Mouse (Mus musculus) olfactory bulb, adult 2 months (tissue): Measurements from ENCODE around the gene Ikzf1. TPM values are rescaled to one million over a fixed set of nuclear protein-coding genes. Genes with fewer than 3 reads are reported as not detected.
A peak's percentile ranks its signal among the peaks of the same experiment; 100 is the strongest.

Experiments
- H3K27ac ChIP-seq: fragments of 200-500 bp; 2 replicates; pipeline ENCODE4 v1.5.1; 2012; ENCODE audit warnings: low read depth, low read length; ENCODE audit not compliant: insufficient read depth
- H3K4me1 ChIP-seq: fragments of 200-500 bp; 2 replicates; pipeline ENCODE4 v1.6.1; 2012; ENCODE audit warnings: low read length; ENCODE audit not compliant: control insufficient read depth, insufficient read depth
- H3K4me3 ChIP-seq: fragments of 200-500 bp; 2 replicates; pipeline ENCODE4 v1.5.1; 2012; ENCODE audit warnings: mild to moderate bottlenecking, low read depth, low read length, moderate library complexity; ENCODE audit not compliant: insufficient read depth
- CTCF ChIP-seq: fragments of 200-500 bp; IDR thresholded peaks from 2 replicates; pipeline ENCODE4 v1.5.1; 2012; ENCODE audit warnings: low read depth, mild to moderate bottlenecking, low read length, moderate library complexity; ENCODE audit not compliant: insufficient read depth
- POLR2A ChIP-seq: fragments of 200-500 bp; IDR thresholded peaks from 2 replicates; pipeline ENCODE4 v1.6.1; 2012; ENCODE audit warnings: mild to moderate bottlenecking, low read depth, low read length, moderate library complexity; ENCODE audit not compliant: insufficient read depth
- WGBS: fragments of 180-500 bp; shearing (Covaris S2); methylation state at CpG from one replicate; pipeline ENCODE4 v1.1.7; 2018; 5-methylcytosine and 5-hydroxymethylcytosine counted together
- polyA plus RNA-seq: library from polyadenylated mRNA; stranded (reverse); fragments of >200 nt; gene quantifications from 2 replicates; pipeline ENCODE4 v1.2.4, GENCODE M21; 2012; ENCODE audit warnings: low replicate concordance; ENCODE audit not compliant: missing spikeins, insufficient read depth, insufficient read length

Ikzf1 gene
- polyA plus RNA-seq, 1 experiment: 59.5 TPM

DNA sequence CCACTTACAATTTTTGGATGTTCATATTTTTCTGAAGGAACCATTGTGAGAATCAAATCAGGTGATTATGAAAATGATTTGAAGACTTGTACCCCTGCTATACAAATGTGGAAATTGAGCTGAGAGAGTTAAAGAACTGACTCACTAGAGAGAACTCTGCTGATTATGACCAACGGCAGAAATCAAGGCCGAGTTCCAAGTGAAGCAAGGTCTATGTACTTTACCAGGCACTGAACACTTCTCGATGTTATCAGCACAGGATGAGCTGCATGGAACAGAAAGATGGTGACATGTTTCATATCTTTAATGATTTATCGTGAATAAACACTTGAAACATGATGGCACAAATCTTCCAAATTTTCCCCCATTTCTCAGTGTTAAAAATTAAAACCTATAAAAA is 121.1 kb downstream of the Ikzf1 start:
- no peak overlapping the region for H3K4me3 ChIP-seq
- WGBS: 87% methylated on average over 4 of the region's 4 CpGs
- TF ChIP-seq CTCF (no peak), POLR2A (no peak)
- no peak overlapping the region for H3K27ac ChIP-seq
- no peaks in the 10 kb centered on the region for H3K4me1 ChIP-seq

DNA sequence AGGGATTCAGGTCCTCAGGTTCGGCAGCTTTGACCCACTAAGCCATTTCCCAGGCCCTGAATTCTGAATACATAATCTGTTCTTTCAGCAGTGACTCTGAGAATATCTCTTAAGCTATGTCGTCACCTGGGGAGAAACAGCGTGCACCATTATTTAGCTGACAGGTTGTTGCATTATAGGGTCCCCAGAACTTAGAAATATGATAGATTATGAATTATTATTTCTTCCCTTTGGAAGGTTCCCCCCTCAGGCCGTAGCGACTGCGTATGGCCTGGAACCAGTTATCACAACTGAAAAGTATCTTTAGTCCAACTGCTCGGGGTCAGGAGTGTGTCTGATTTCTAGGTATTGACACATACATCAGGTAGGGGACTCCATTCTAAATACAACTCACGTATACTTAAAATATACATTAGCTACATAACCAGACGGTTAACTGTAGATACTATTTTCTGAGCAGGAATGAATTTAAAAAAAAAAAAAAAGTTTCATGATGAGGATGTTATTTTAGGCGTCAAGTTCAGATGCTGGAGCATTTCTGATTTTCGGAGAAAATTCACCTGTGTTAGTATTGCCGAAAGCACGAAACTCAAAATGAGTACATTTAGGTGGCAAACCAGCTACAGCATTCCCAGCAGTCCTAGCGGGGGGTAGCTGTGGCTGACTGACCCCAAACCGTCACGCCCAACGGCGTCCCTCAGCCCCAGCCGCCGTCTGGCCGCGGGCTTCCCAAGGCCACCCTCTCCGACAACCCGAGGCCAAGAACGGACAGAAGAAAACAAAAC is 123.4 kb downstream of the Ikzf1 start:
- H3K27ac ChIP-seq: no peak overlapping the region
- peak overlapping the region; percentile 64 for H3K4me3 ChIP-seq
- WGBS: 4% methylated on average over 25 of the region's 25 CpGs

DNA sequence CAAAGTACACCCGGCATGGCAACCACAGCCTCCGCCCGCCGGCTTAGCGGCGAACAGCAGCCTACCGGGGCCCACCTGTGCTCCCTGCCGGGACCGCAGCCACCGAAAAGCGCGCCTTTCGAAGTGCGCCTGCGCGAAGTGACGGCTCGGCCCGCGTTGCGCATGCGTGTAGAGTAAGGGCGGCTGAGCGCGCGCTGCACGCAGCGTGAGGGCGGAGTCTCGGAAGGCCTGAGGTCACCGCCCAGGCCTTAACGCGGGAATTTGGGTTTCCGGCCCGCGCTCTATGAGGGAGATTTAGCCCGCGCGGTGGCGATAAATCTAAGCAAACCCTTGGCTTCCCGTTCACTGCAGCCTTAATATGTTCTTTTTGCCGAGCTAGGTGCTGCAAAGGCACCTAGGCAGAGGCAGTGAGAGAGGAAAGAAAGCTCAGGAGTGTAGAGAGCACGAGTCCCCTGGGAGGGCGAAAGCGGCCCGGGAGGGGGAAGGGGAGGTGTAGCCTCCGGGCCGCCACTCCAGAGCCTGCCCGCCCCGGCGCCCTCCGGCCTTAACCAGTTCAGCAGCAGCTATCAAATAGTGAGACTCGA is 124.1 kb downstream of the Ikzf1 start, which contains the start of gene Fignl1:
TSS of gene Fignl1 (minus strand) at position 143 of the 584 bp plus-strand sequence.
- WGBS: under 1% methylated on average over 53 of the region's 53 CpGs
- Histone ChIP-seq H3K4me3 (peak within 1 kb of the TSS; percentile 64), H3K4me1 (no peaks in the 10 kb centered on the region), H3K27ac (0 out of 2 replicates have a peak within 1 kb of the TSS, but pooled peaks have one; percentile 47)
- TF ChIP-seq POLR2A (0 out of 2 replicates have a peak, but pooled peaks have one; percentile 36), CTCF (no peak)

More for the DNA sequence above, 123.4 kb downstream of the Ikzf1 start:
- TF ChIP-seq POLR2A (no peak), CTCF (peak; percentile 31; the same call in 1 of the 2 replicates)
- no peaks in the 10 kb centered on the region for H3K4me1 ChIP-seq

DNA sequence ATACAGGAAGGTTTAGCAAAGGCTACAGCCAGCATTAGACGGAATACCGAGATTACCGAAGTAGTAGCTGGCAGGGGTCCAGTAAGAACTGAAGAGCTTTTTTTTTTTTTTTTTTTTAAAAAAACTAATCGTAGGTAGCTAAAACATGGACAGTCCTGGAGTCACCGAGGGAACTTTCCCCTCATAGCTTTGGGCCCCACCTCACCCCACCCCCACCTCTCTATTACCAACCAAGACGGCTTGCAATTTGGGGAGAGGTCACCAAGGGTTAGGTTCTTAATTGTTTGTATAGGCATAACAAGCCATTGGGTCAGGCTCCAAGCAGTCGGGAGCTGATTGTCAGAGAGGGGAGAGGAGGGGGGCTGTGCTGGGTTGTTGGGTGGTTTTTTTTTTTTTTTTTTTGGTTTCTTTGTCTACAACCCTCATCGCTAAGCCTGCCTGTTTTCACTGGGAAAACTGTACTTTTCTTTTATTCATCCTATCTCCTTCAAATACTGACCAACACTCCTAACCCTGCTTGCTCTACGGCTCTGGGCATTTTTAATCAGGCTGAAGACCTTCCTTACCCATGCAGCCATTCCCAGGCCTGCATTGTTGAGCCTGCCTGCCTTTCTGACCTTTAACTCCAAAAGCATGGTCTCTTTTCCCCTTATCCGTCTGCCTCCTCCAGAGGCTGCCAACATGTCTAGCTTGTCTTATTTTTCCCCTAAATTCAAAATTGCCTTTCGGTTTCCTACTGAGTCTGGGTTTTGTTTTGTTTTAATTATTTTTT is 124.8 kb downstream of the Ikzf1 start:
- no peak overlapping the region for H3K27ac ChIP-seq
- WGBS: 11% methylated on average over 11 of the region's 11 CpGs
- no peak for TF ChIP-seq CTCF
- no peak for TF ChIP-seq POLR2A
- peak overlapping the region; percentile 64 for H3K4me3 ChIP-seq
- H3K4me1 ChIP-seq: no peaks in the 10 kb centered on the region

DNA sequence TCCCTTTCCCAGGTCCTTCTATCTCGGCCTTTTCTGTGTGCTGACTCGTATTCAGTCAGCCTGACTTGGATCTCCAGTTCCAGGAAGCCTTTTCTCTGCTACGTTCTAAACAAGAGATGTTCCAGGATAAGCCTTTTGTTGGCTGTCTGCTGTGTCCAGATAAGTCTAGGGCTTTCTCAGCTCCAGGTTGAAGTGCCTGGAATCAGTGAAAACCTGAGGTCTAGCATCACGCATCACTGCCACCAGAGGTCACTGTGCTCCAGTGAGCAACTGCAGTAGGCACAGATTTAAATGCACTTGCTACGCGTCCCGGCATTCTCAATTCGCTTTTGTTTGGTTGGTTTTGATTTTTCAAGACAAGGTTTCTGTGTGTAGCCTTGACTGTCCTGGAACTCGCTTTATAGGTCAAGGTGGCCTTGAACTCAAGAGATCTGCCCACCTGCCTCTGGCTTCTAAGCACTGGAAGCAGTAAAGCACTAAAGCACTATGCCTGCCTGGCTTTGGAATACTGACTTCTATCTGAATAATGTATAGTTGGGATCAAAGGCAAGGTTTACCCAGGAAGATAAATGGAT is 127.2 kb downstream of the Ikzf1 start:
- Histone ChIP-seq H3K27ac (no peak overlapping the region), H3K4me3 (no peak overlapping the region), H3K4me1 (no peaks in the 10 kb centered on the region)
- TF ChIP-seq CTCF (peak; percentile 46), POLR2A (no peak)
- 26% methylated on average over 9 of the region's 9 CpGs for whole genome bisulfite sequencing

DNA sequence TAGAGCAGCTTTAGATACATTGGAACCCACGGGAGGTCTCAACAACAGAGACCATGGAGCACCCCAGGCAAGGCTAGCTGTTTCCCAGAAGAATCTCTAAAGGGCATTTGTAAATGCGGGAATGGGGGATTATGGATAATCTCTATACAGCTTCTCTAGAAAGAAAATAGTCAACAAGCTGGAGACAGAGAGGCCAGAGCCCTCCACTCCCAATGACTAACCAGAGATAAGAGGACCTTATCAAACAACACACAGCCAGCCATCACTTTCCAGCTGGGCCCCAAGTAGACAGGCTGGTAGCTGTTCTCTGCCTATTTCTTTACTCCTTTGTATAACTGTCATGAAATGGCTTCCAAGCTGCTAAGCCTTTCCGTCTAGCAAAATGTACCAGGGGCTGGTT is 130.9 kb downstream of the Ikzf1 start:
- TF ChIP-seq POLR2A: no peak
- no peak for TF ChIP-seq CTCF
- WGBS: 70% methylated on average over 3 of the region's 3 CpGs
- H3K4me3 ChIP-seq: no peak overlapping the region
- no peaks in the 10 kb centered on the region for H3K4me1 ChIP-seq
- H3K27ac ChIP-seq: no peak overlapping the region

DNA sequence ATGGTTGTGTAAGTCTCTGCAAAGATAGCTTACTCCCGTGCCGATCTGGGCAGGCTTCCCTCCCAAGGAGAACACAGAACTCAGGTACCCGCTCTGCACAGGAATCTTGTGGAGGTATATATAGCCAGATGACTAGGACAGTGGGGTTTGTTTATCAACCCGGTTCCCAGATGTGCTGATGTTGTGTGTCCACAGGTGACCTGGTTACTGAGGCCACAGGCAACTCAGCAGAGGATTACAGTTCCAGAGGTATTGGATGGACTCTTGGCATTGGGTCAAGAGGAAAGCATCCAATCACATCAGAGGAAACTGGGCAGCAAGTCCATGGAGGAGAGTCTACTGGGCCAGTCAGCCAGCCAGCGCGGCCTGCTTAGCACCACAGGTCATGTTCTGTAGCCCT is 134.0 kb downstream of the Ikzf1 start:
- Histone ChIP-seq H3K4me3 (no peak overlapping the region), H3K27ac (no peak overlapping the region), H3K4me1 (no peaks in the 10 kb centered on the region)
- WGBS: 95% methylated on average over 6 of the region's 6 CpGs
- TF ChIP-seq CTCF (no peak), POLR2A (no peak)

DNA sequence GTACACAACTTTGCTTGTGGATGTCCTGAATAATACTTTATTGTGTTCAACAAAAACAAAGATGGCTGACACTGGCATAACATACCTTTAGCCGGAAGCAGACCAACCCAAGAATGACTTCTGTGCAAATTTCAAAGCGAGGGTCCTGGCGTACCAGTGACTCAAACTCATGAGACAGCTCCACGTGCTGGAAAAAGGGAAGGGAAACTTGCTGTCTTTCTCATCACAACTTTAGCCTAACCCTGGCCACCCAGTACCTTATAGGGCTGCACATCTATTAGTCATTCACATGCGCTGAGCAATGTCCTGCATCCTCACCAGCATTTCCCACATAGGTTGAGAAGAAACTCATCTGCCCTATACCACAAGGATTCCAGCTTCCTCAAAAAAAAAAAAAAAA is 134.4 kb downstream of the Ikzf1 start:
- no peak for TF ChIP-seq CTCF
- no peak overlapping the region for H3K27ac ChIP-seq
- H3K4me1 ChIP-seq: no peaks in the 10 kb centered on the region
- 91% methylated on average over 5 of the region's 5 CpGs for WGBS
- H3K4me3 ChIP-seq: no peak overlapping the region

DNA sequence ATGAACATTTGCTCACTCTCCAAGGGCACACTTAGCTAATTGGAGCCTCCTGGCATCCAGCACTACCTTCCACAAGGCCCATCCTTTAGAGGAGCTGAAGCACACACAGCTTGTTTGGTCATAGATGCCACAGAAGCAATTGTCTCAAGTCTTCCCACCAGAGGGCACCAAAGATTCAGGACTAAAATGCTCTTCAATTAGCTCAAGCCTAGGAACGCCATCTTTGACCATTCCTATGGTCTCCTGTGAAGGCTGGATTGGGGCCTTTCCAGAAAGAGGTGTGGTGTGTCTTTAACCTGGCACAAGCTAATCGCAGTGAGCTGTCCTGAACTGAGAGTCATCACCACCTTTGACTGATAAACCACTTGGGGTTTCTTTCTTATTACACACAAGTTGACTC is 135.4 kb downstream of the Ikzf1 start:
- WGBS: 3% methylated on average over 2 of the region's 2 CpGs
- no peak for TF ChIP-seq CTCF
- H3K4me1 ChIP-seq: no peaks in the 10 kb centered on the region
- H3K27ac ChIP-seq: no peak overlapping the region
- H3K4me3 ChIP-seq: no peak overlapping the region
